Mouse (Mus musculus): Measurements from ENCODE around the gene Dcpp3. TPM values are rescaled to one million over a fixed set of nuclear protein-coding genes. Genes with fewer than 3 reads are reported as not detected.

Dcpp3 gene
- polyA plus RNA-seq (2015; fragmentation: Nextera tagmentation; extraction: Ambion mirVana), result not detected in 2 replicates

DNA sequence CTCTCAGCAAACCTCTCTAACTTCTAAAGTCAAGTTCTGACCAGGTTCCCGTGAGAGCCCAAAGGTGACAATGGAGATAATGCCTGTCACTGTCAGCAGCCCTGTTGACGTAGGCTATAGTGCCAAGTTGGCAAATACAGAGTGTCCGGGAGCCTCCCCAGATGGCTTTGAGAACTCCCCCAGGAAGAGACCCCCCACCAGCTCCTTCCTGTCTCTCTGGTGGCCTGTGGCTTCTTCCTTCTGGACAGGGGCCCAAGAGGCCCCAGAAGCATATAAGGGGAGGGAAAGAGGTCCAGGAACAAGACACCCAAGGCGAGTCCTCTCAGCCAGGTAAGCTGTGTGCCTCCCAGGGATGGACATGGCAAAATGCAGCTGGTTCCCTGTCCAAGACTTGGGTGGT, at the start of gene Dcpp3:
Dcpp3 (plus strand) TSS at position 301 of the 400 bp plus-strand sequence.

GRCm38 (mm10) chr17:23867756-23868155, 49.5 kb upstream of the Dcpp3 start, which contains the start of gene Prss21:
Gene Prss21, plus strand, starts transcription at chr17:23868056.

GRCm38 (mm10) chr17:23880576-23880975, 36.7 kb upstream of the Dcpp3 start, which contains the start of the genes Dcpp1 and Dcpp2:
Gene Dcpp1, plus strand, starts transcription at chr17:23880876.
Gene Dcpp2, plus strand, starts transcription at chr17:23880880.

DNA sequence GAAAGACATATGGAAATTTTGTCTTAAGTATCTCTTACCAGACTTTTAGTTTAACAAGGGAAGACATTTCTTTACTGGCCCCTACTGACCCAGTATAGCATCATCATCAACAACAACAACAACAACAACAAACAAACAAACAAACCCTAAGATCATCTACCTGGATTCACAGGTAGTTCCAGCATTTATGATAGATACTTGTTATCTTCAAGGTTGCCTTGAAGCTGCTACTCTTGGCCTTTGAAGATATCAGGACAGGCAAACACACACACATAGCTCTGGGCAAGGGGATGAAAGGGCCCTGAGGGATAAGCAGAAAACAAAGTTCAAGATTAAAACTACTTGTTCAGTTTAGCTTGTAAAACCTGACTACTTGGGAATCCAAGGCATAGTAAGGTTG, 24.1 kb downstream of the Dcpp3 start, which contains the start of gene Sbp:
Sbp (plus strand) TSS at position 301 of the 400 bp plus-strand sequence.

DNA sequence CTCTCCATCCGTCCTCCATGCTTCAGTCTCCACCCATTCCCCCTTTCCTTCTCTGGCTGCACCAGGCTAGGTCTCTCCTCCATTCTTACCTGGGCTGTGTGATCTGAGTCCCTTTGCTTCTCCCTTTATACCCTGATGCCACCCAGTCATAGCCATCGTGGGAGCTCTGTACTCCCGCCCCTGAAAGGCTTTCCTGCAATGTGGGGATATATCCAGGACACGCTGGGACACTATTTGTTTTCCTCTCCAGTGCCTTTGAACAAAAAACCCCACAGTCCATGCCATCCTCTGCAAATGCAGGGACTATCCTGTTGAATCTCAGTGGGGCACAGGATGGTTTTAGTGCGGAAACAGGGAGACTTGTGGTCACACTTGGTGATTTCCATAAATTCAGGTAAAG, 37.9 kb downstream of the Dcpp3 start, which contains the start of gene Sbpl:
Sbpl (minus strand) TSS at position 101 of the 400 bp plus-strand sequence.

Other genes starting within 250 kb of the Dcpp3 start
- gene Hcfc1r1, start 243.9 kb upstream of the Dcpp3 start, polyA plus RNA-seq (2015; fragmentation: Nextera tagmentation; extraction: Ambion mirVana), result 353 and 354 TPM in 2 replicates
- 22.8 and 25.1 TPM in 2 replicates for gene Thoc6, start 243.6 kb upstream of the Dcpp3 start, polyA plus RNA-seq (2015; fragmentation: Nextera tagmentation; extraction: Ambion mirVana)
- gene Tnfrsf12a, start 240.0 kb upstream of the Dcpp3 start, polyA plus RNA-seq (2015; fragmentation: Nextera tagmentation; extraction: Ambion mirVana), result 64.2 and 68.3 TPM in 2 replicates
- not detected in 2 replicates for gene Cldn6, start 238.2 kb upstream of the Dcpp3 start, polyA plus RNA-seq (2015; fragmentation: Nextera tagmentation; extraction: Ambion mirVana)
- gene Cldn9, start 233.4 kb upstream of the Dcpp3 start, polyA plus RNA-seq (2015; fragmentation: Nextera tagmentation; extraction: Ambion mirVana), result 1.3 and 1.5 TPM in 2 replicates
- gene 1520401A03Rik, start 194.7 kb upstream of the Dcpp3 start, polyA plus RNA-seq (2015; fragmentation: Nextera tagmentation; extraction: Ambion mirVana), result 0.81 and 0.83 TPM in 2 replicates
- gene Pkmyt1, start 191.1 kb upstream of the Dcpp3 start, polyA plus RNA-seq (2015; fragmentation: Nextera tagmentation; extraction: Ambion mirVana), result 11.1 and 12.5 TPM in 2 replicates
- 9.9 and 15.9 TPM in 2 replicates for gene Paqr4, start 176.6 kb upstream of the Dcpp3 start, polyA plus RNA-seq (2015; fragmentation: Nextera tagmentation; extraction: Ambion mirVana)
- gene Kremen2, start 171.6 kb upstream of the Dcpp3 start, polyA plus RNA-seq (2015; fragmentation: Nextera tagmentation; extraction: Ambion mirVana), result 0.35 and 1.5 TPM in 2 replicates
- 33.8 and 34.1 TPM in 2 replicates for gene Flywch1, start 145.9 kb upstream of the Dcpp3 start, polyA plus RNA-seq (2015; fragmentation: Nextera tagmentation; extraction: Ambion mirVana)
- 11.9 and 13.5 TPM in 2 replicates for gene Flywch2, start 131.4 kb upstream of the Dcpp3 start, polyA plus RNA-seq (2015; fragmentation: Nextera tagmentation; extraction: Ambion mirVana)
- gene Srrm2, start 126.9 kb upstream of the Dcpp3 start, polyA plus RNA-seq (2015; fragmentation: Nextera tagmentation; extraction: Ambion mirVana), result 234 and 263 TPM in 2 replicates
- 1,095 and 1,181 TPM in 2 replicates for gene Elob, start 88.3 kb upstream of the Dcpp3 start, polyA plus RNA-seq (2015; fragmentation: Nextera tagmentation; extraction: Ambion mirVana)
- gene Prss33, start 81.4 kb upstream of the Dcpp3 start, polyA plus RNA-seq (2015; fragmentation: Nextera tagmentation; extraction: Ambion mirVana), result not detected in 2 replicates
- not detected in 2 replicates for gene Prss32, start 73.6 kb upstream of the Dcpp3 start, polyA plus RNA-seq (2015; fragmentation: Nextera tagmentation; extraction: Ambion mirVana)
- not detected in 2 replicates for gene Prss41, start 73.3 kb upstream of the Dcpp3 start, polyA plus RNA-seq (2015; fragmentation: Nextera tagmentation; extraction: Ambion mirVana)
- gene Prss21, start 49.4 kb upstream of the Dcpp3 start, polyA plus RNA-seq (2015; fragmentation: Nextera tagmentation; extraction: Ambion mirVana), result not detected in 2 replicates
- not detected in 2 replicates for gene Dcpp1, start 36.6 kb upstream of the Dcpp3 start, polyA plus RNA-seq (2015; fragmentation: Nextera tagmentation; extraction: Ambion mirVana)
- not detected in 2 replicates for gene Dcpp2, start 36.6 kb upstream of the Dcpp3 start, polyA plus RNA-seq (2015; fragmentation: Nextera tagmentation; extraction: Ambion mirVana)
- not detected in 2 replicates for gene Sbp, start 24.2 kb downstream of the Dcpp3 start, polyA plus RNA-seq (2015; fragmentation: Nextera tagmentation; extraction: Ambion mirVana)
- not detected in 2 replicates for gene Sbpl, start 37.8 kb downstream of the Dcpp3 start, polyA plus RNA-seq (2015; fragmentation: Nextera tagmentation; extraction: Ambion mirVana)
- gene Prss30, start 63.1 kb downstream of the Dcpp3 start, polyA plus RNA-seq (2015; fragmentation: Nextera tagmentation; extraction: Ambion mirVana), result not detected in 2 replicates
- not detected in 2 replicates for gene Prss22, start 80.6 kb downstream of the Dcpp3 start, polyA plus RNA-seq (2015; fragmentation: Nextera tagmentation; extraction: Ambion mirVana)
- 0.13 TPM in 1 of 2 replicates, not detected in the other for gene Prss27, start 120.7 kb downstream of the Dcpp3 start, polyA plus RNA-seq (2015; fragmentation: Nextera tagmentation; extraction: Ambion mirVana)
- 26.5 and 30.3 TPM in 2 replicates for gene Kctd5, start 156.0 kb downstream of the Dcpp3 start, polyA plus RNA-seq (2015; fragmentation: Nextera tagmentation; extraction: Ambion mirVana)
- 46.0 and 57.2 TPM in 2 replicates for gene Pdpk1, start 233.5 kb downstream of the Dcpp3 start, polyA plus RNA-seq (2015; fragmentation: Nextera tagmentation; extraction: Ambion mirVana)
- gene Amdhd2, start 246.3 kb downstream of the Dcpp3 start, polyA plus RNA-seq (2015; fragmentation: Nextera tagmentation; extraction: Ambion mirVana), result 20.6 and 22.1 TPM in 2 replicates